Mouse (Mus musculus) lung, adult 18-20 months (tissue): ENCODE measurements around the gene Cyp2f2.

Experiments used
- DNase-seq, 2 experiments: peaks; one replicate each; pipeline ENCODE4 v3.0.0; 2022; ENCODE audit warnings: mixed read lengths in 2 of 2

Gene Cyp2f2

DNA sequence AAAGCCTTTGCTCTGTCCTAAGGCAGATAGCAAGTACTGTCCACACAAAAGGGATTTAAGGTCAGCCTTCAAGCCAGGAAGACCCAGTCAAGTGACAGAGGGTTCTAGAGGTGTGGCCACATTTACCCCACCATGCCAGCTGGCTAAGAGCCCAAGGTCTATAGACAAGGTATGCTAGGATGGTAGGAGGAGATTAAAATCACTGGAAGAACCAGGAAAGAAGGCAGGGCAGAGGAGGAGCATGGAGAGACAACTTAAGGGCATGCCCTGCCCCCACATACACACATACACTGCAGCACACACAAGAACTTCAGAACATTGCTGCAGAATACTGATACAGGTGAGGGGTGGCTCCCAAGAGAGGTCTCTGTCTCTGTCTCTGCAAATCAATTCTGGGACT is at the start of gene Cyp2f2:
Cyp2f2 (plus strand) TSS at position 234 of the 400 bp plus-strand sequence.
- peak; percentile 71 to 83 for DNase-seq

DNA sequence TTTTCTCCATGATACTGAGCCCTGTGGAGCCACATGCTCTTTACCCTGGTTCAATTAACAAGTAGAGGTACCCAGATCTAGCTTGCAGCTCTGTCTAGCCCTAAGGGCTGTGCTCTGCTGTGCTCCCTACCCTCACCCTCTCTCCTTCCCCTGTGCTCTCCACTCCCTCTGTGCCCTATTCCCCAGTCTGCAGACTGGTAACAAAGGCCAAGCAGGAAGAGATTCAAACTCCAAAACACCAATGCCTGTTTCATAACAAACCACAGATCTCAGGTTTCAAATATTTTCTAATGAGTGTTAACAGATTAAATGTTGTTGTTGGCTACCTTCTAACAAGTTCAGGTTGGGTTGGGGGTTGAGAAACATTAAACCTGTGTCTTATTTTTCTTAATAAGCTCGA is 41.1 kb upstream of the Cyp2f2 start:
- peak; percentile 20 to 51 for DNase-seq

DNA sequence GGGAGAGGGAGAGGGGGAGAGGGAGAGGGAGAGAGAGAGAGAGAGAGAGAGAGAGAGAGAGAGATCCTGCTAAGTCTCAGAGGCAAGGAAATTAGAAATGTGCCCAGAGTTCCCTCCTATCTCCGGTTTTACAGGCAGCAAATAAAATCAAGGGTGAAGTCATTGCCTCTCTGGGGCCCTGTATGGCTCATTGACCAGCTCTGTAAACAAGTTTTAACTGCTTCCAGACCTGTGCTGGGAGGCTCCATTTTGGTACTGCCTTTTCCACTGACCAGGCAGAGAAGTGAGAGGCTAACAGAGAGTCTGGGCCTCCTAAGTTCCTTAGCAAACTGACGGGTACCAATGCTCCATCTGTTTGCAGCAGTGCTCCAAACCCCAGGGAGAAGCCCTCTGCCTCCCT is 38.1 kb upstream of the Cyp2f2 start:
- DNase-seq, result no peak

DNA sequence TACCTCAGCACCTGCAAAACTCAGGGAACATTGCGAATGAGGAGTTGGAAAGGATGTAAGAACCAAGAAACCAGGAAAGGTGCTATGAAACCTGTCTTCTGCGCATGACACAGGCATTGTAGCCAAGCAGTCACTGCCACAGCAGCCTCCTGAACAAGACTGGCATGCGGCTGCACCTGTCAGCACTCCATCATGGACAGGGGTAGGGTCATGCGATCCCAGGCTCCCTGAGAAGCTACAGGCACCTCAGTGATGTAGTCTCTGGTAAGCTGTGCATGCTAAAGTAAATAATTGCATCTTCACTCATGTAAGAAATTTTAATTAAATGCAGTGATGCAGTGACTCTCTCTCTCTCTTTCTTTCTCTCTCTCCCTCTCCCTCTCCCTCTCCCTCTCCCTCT is 28.7 kb upstream of the Cyp2f2 start:
- no peak for DNase-seq

DNA sequence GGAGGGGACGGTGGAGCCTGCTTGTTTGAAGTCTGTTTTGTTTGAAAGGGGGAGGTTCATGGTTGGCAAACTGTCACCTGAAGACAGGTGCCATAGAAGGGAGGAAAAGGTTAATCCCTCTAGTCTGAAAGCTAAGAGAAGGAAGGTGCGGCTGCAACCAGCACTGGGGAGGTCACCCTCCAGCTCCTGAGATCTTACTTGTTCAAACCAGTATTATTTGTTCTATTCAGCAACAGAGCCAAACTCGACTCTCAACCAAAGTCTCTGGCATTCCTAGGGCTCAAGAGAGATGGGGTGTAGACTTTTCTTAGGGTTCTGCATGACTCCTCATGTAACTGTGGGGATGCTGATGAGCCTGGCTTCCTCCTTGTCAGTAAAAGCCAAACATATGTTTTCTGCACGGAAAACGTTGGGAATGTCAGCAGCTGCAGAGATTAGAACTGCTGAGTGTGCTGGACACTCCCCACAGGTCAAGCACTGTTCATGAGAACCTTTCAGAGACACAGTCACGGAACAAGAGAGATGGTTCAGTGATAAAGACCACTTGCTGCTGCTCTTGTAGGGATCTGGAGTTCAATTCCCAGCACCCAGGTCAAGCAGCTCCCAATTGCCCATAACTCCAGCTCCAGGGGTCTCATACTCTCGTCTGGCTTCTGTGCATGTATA is 27.5 kb upstream of the Cyp2f2 start:
- peak; percentile 18 to 46 for DNase-seq

DNA sequence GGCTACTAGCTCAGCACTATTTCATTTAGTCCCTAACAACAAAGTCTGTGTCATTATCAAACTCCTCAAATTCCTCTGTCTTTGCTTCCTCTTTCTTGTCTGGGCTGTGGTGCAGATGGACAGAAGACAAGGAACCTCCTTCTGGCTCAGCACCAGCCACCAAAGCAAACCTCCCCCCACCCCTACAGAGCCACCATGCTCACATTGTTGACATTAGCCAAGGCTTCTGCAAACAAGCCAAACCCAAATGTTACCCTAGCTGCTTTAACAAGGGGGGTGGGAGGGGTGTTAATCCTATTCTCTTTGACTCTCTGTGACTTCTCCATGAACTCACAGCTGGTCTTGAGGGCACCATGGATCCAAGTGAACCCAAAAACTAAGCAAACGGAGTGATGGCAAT is 26.8 kb upstream of the Cyp2f2 start:
- DNase-seq, result peak; percentile 31 to 39

DNA sequence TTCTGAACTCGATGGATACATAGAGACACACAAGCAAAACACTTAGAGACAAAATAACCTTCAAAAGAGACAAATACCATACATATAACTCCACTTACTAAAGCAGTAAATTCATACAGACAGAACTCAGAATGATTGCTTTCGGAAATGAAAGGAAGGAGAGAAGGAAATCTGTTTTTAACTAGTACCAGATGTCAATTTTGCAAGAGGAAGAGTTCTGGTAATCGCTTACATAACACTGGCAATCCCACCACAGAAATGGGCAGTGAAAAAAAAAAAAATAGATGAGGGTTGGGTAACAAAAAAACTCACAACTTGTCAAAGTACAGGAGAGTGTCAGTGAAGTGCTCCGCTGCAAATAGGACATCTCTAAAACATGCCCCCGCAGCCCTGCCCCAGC is 14.8 kb upstream of the Cyp2f2 start:
- DNase-seq, result no peak

DNA sequence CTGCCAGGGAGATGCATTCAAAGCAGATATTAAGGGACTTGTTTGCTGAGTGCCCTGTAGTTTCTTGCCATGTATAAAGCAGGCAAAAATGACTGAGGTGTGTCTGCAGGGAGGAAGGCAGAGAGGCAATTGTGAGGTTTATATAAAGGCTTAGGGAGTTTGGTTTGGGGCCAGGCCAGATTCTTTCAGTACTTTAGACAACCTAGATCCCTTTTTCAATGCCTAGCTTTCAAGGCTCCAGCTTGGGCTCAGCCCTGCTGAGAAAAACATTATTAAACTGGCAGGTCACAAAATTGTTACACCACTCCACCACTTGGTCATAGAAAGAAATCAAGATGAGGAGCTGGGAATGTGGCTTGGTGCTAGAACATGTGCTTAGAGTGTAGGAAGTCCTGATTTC is 9.4 kb upstream of the Cyp2f2 start:
- DNase-seq, result peak in 1 of 2 experiments; percentile 66

DNA sequence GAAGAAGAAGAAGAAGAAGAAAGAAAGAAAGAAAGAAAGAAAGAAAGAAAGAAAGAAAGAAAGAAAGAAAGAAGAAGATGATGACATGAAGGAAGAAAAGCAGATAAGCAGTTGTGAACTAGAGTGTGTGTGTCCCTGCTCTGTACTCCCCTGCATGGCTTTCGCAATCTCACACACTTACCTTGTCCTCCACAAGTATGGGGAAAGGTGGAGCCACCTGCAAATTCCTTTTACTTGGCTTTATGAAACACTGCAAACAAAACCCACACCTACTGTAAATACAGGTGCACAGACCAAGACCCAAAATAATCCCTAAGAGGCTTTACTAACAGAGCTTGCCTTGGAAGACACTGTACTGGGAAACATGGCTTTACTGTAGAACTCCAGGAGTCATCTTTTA is 8.7 kb upstream of the Cyp2f2 start:
- DNase-seq, result peak; percentile 69 to 83

DNA sequence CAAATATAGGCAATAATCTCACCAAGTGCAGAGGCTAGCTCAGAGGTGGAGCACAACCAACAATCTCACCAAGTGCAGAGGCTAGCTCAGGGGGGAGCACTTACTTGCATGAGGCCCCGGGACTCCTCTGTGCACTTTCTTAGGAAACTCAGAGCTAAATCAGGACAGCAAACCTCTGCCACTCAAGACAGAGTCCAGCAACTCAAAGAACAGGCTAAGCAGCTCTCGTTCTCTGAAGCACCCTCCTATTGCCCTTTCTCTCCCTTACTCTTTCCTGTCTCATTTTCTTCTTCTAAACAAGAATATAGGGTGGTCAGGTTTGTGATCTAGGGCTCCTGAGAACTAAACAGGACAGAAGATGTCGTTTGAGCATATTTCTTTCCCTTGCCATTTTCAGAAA is 7.7 kb upstream of the Cyp2f2 start:
- peak in 1 of 2 experiments; percentile 31 for DNase-seq

DNA sequence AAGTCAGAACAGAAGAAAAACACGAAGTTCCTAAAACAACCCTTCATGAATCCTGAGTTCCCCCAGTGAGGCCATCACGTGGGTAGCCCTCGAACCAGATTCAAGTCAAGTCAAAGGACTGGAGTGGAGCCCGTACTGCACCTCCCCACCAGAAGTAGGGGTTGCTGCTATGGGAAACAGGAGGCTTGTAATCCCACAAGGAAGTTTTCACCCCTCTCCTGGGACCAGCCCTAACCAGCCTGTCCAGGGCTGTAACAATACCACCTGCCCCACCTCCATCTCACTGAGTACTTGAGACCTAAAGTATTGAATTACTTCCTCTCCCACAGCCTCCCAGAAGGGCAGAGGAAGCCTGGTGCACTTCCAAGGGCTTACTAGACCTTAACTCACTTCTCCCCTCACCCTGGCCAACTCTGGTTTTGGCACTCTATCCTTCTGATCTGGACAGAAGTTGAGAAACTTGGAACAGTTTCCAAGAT is 1.6 kb upstream of the Cyp2f2 start:
- peak; percentile 85 to 89 for DNase-seq

DNA sequence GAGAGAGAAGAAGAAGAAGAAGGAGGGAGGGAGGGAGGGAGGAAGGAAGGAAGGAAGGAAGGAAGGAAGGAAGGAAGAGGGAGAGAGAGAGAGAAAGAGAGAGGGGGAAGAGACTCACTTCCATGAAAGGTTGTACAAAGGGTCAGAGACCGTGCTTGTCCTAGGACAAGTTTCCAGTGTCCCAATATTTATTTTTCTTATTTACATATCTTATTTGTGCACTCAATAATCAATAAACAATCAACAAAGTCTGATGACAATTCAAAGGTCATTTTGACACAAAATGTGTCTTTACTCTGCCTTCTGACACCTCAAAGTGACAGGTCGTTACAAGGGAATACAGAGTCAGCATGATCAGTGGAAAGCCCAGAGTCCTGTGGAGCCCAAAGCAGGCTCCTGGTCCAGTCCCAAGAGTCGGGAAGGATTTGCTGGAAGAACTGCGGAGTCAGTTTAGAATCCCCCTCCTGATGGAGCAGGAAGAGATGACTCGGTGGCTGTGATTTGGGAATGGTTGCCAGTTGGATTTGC is 4.7 kb downstream of the Cyp2f2 start:
- no peak for DNase-seq

DNA sequence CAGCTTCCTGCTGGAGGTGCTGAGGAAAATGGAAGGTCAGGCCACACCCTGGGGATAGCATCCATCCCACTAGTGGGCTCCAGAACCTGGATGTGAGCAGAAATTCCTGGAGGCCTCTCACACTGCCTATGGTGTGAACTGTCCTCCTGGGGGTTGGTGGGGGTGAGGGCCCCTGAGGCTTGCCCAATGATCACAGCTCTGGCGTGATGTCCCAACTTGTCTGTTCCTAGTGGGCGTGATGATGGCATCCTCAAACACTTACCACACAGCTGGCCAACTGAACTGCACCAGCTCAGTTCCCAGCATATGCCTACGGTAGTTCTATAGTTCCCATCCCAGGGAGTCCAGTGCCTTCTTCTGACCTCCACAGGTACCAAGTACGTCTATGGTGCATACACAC is 5.3 kb downstream of the Cyp2f2 start:
- DNase-seq, result no peak

DNA sequence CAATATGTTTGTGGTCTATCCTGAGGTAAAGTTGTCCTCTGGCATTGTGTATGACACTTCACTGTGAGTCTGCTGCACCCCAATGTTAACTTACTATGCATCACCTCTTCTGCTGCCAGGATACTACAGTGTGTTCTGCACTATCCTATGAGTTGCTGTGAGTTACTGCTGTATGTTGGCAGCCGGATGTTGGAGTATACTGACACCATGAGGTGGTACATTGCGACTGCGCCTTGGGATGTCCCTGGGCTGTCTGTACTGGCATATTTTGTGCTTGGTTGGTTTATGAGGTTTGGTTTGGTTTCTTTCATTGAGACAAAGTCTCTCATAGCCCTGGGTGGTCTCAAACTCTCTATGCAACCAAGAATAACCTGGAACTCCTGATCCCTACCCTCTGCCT is 8.5 kb downstream of the Cyp2f2 start:
- DNase-seq, result peak in 1 of 2 experiments; percentile 54

DNA sequence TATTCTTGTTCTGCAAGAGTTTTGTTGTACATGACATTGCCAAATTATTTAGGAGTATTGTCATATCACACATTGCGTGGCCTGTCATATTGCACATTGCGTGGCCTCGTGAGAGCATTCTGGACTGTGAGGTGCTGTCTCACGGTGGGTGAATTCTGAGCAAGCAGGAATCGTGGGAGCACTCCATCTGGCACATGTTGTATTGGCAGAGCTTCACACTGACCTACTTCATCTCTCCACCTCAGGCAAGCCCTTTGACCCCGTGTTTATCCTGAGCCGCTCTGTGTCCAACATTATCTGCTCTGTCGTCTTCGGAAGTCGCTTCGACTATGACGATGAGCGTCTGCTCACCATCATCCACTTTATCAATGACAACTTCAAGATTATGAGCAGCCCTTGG is 9.2 kb downstream of the Cyp2f2 start:
- DNase-seq, result no peak

DNA sequence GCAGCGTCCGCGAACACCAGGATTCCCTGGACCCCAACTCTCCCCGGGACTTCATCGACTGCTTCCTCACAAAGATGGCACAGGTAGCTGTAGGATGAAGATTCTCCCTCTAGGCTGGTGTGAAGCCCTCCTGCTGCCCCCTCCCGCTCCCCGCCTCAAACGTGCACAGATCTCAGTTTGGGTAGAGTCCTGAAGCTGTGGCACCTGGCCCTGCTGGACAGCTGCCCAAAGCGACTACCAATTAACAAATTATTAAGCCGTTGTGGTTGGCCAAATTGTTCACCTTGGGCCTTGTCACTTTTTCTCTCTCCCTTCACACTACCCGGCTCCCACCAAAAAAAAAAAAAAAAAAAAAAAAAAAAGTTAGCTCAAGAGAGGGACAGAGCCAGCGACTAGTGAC is 10.1 kb downstream of the Cyp2f2 start:
- no peak for DNase-seq

DNA sequence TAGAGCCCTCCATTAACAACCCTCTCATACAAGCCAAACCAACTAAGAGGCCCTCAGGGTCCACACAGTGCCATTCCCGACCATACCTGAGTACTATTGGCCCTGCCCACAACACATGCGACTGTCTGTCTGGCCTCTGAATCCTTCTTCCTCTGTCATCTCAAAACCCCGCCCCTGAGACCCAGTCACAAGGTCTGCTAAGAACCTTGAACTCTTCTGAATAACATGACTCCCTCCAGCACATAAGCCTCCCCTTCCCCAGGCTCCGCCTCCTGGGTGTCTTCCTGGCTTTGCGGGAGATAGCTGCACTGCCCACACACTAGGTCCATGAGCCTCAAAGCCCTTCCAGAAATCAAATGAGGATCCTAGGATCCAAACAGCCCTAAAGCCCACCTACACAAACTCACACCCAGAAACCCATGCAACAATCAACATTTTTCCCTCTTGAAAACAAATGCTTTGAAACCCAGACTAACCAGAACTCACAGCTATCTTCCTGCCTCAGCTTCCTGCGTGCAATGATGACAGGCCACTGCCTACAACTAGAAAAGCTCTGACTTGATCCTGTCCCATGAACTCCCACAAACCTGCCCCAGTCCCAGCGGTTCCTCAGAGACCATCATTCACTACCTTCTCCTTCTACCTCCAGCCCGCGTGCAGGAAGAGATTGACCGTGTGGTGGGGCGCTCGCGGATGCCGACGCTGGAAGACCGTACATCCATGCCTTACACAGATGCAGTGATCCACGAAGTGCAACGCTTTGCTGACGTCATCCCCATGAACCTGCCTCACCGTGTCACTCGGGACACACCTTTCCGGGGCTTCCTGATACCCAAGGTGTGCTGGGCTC is 11.0 kb downstream of the Cyp2f2 start:
- no peak for DNase-seq

DNA sequence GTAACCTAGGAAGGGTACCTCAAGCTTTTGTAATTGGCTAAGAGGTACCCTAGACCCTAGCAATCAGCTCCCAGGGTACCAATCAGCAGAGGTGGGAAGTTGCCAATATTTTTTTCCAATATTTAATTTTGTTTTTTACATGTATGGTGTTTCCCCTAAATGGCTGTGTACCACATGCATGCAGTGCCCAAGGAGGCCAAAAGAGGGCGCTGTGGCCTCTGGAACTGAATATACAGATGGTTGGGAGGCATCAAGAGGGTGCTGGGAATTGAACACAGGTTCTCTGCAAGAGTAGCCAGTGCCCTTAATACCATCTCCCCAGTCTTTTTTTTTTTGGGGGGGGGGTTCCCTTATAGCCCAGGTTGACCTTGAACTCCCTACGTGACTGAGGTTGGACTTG is 11.7 kb downstream of the Cyp2f2 start:
- no peak for DNase-seq

DNA sequence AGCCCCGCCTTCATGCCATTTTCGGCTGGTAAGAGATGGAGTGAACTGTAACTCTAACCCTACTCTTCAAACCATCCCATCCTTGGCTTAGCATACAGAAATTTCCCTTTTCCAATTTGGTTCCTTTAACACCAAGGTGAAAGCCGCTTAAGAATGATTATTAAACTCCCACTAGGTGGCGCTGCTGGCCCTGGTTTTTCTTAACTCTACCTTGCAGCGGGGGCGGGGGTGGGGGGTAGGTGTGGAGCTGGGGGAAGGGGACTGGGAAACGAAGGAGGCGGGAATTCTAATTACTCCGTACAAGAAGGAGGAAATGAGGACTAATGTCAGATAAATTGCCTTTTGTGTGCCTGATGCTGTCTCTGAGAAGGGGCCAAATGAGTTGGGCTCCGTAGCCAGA is 12.9 kb downstream of the Cyp2f2 start:
- DNase-seq, result no peak

DNA sequence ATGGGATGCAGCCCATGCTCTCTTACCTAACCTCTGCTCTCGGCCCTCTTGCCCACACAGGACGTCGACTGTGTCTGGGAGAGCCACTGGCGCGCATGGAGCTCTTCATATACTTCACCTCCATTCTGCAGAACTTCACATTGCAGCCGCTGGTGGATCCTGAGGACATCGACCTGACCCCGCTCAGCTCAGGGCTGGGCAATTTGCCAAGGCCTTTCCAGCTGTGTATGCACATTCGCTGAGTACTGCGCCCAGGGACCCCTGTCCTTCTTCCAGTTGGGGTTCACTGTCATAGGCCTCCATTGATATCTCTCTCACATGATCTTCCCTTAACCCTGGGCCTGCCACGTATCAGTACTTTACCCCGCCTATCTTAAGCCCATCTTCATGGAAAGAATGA is 13.4 kb downstream of the Cyp2f2 start:
- no peak for DNase-seq

DNA sequence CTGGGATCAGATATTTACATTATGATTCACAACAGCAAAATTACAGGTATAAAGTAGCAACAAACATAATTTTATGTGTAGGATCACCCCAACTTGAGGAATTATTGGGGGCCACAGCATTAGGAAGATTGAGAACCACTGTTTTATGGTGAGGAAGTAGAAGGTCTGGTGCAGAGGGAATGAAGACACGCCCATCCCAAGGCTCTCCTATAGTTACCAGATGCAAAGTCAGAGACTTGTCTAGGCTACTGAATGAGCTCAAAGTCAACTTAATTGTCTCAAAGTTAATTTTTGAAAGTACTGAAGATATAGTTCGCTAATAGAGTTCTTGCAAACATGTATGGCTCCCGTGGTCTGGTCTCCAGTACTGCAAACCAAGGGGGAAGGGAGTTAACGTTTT is 14.0 kb downstream of the Cyp2f2 start:
- DNase-seq, result no peak

DNA sequence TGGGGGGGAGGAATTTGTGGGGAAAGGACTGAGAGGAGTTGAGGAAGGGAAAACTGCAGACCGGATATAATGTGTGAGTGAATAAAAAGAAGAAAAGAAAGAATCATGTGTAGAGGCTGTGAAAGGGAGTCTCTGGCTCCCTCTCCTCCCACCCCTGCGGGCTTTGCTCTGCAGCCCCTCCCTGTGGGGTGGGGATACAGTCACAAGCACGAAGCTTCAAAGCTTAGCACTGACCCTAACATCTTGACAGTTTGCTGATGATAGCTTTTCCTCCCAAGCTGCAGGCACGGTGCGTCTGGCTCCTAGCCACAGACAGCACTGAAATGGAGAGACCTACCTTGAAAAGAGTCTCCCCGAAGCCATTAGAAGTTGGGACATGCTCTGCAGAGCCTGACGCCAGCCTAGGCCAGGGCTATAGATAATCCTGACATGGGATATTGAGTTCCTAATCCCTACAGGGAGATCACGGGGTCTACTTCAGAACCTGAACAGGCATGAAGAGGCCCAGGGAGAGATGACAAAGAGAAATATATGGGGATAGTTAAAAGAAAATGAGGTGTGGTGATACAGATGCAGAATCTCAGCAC is 16.8 kb downstream of the Cyp2f2 start:
- DNase-seq, result no peak

DNA sequence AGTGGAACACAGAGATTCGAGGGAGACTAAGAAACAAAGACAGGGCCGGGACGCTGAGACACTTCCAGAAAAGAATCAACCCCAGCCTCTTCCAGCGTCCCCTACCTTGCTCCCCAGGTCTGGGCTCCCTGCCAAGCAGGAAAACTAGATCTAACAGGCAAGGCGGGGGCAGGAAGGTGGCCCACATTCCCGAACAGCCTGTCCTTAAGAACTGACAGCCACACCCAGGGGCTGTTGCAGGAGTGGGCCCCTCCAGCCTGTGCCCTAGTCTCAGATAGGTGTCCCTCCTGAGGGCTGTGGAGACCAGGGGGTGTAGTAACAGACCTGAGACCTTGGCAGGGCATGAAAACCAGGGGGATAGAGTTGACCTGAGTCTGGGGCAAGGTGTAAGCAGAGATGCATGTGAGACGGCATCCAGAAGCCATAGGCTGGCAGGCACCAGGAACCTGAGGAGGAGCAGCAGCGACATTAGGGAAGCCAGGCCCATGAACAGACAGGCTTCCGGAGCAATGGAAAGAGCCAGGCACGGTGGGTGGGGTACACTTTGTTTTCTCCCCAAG is 33.6 kb downstream of the Cyp2f2 start, which contains the start of gene Cyp2t4:
Cyp2t4 (plus strand) TSS at position 510 of the 560 bp plus-strand sequence.
- DNase-seq, result peak; percentile 72 to 85
